Mouse (Mus musculus): Measurements from ENCODE around the gene Tyw1.

The Tyw1 gene

GRCm38 (mm10) chr5:130316321-130316720, 60.9 kb downstream of the Tyw1 start:
- no peak for DNase-seq (ENCODE audit: low spot score)

DNA sequence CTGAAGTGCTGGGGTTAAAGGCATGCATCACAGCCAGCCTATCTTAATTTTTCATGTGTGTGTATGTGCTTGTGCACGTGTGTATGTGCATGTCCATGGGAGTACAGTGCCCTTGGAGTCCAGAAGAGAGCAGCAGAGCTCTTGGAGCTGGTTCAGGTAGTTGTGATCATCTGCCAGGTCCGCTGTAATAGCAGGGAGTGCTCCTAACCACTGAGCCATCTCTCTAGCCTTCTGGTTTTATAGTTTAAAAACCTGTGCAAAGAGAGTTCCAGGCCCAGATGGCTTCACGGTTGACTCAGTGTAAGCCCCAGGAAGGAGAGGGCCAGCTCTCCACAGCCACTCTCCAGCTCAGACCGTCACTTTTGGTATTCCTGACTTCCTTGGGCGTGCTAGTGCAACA, 64.4 kb downstream of the Tyw1 start:
- no peak for DNase-seq (ENCODE audit: low spot score)

DNA sequence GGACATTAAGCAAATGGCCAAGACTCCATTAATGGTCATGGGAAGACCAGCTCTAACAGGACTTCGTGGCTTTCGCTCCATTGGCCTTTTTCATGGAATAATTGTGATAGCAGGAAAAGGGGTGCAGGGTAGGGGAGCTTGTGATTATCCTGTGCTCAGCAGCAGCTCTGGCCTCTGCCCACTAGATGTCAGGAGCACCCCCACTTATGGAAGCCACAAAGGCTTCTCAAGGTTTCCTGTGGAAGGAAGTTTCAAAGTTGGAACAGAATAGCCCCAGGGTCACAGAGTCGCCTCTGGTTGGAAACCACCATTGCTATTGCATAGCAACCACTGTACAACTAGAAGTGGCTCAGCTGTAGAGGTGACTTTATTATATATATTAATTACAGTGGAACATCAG, 65.1 kb downstream of the Tyw1 start:
- no peak for DNase-seq (ENCODE audit: low spot score)

- DNase-seq (ENCODE audit: low spot score), result no peak
Measured at GRCm38 (mm10) chr5:130325486-130325885, 70.1 kb downstream of the Tyw1 start.

DNA sequence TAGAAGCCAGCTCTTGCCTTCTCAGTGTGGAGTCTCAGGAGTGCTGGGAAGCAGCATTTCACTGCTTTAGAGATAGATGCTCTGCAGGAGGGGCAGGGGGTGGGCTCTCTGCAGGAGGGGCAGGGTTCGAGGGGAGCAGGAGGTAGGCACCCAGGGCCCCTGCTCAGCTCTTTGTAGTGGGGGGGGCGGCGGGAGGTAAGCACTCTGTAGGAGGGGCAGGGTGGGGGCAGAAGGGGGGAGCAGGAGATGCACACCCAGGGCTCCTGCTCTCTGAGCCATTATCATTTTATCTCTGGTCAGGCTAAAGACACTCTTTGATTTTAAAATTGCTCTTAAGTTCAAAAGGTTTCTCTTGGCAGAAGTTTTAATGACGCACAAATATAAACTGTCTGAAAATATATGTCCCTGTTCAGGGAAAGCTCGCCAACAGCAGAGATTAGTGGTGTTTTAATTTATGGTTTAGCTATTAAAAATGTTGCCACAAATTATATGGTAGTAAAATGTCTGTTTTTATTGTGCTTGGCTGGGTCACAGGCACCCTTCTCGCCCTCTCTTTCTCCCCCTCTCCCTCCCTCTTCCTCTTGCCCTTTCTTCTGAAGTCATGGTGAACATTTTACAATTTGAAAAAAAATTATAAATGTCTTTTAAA, 72.3 kb downstream of the Tyw1 start:
- DNase-seq (ENCODE audit: low spot score), result no peak

DNA sequence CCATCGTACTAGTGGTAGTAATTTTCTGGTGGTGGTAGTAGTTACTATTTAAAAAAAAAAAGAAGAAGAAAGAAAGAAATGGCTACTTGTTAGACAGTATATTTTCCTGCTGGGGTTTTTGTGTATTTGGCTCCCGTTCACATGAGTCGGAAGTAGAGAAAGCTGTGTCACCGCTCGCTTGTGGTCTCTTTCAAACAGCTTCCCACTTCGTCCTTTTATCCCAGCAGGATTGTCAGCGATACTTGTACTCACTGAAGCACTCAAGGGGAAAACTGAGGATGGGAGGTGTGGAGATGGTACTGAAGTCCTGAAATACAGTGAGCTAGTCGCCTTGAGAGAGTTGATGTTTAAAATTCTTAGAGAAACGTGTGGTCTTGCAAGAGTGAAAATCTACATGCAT, 72.9 kb downstream of the Tyw1 start:
- no peak for DNase-seq (ENCODE audit: low spot score)

DNA sequence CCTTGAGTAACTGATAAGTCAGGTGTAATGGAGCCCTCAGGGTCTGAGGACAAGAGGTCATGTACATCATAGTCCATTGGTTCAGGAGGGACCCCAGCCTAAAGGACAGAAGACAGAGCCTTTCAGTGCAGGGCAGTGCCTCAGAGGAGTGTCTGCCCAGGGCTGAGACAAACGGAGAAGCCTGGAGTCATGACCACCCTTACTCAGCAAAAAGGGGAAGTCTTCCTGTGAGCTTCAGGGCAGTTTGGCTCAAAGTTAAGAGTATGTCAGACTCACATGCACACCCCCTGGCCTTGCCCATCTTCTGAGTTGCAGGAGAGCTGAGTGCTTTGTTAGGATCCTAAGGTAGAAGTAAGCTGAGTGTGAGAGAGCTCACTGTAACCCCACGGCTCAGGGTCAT, 74.5 kb downstream of the Tyw1 start:
- no peak for DNase-seq (ENCODE audit: low spot score)

DNA sequence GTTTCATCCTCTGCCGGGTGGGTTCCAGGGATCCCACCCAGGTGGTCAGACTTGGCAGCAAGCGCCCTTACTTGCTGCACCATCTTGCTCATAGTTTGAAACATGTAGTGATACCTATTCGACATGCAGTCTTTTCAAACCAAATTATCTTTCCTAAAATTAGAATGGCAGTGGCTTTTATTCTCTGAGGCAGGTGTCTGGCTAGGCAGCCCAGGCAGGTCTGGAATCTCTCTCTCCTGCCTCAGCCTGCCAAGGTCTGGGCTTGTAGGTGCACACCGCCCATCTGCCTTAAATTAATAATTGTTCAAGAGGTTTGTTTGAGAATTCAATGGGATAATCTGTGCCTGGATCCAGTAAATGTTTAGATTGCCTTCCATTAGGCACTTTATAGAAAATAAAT, 75.4 kb downstream of the Tyw1 start:
- no peak for DNase-seq (ENCODE audit: low spot score)

- DNase-seq (ENCODE audit: low spot score), result no peak
Measured at GRCm38 (mm10) chr5:130331206-130331605, 75.8 kb downstream of the Tyw1 start.

- DNase-seq (ENCODE audit: low spot score), result no peak
Measured at GRCm38 (mm10) chr5:130333566-130333965, 78.1 kb downstream of the Tyw1 start.

- DNase-seq (ENCODE audit: low spot score), result no peak
Measured at GRCm38 (mm10) chr5:130333971-130334370, 78.6 kb downstream of the Tyw1 start.

GRCm38 (mm10) chr5:130335462-130335861, 80.0 kb downstream of the Tyw1 start:
- DNase-seq (ENCODE audit: low spot score), result no peak

GRCm38 (mm10) chr5:130340656-130341055, 85.2 kb downstream of the Tyw1 start:
- DNase-seq (ENCODE audit: low spot score), result no peak

DNA sequence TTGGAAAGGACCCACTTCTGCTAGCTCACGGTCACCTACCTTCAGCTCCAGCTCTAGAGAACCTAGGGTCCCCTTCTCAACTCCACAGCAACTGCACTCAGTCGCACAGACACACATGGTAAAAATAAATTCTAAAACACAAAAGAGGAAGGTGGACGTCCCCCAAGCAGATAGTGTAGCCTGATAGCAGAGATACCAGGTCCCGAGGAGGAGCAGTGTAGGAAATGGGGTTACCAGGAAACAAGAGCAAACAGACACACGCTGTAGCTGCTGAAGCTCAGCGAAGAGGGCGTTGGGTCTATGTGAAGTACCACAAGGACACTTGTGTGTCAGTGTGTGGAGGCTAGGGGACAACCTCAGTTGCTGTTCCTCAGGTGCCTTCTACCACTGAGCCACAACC, 89.6 kb downstream of the Tyw1 start:
- no peak for DNase-seq (ENCODE audit: low spot score)

GRCm38 (mm10) chr5:130345871-130346270, 90.5 kb downstream of the Tyw1 start:
- no peak for DNase-seq (ENCODE audit: low spot score)

GRCm38 (mm10) chr5:130355223-130355622, 99.8 kb downstream of the Tyw1 start:
- no peak for DNase-seq (ENCODE audit: low spot score)

GRCm38 (mm10) chr5:130363111-130363510, 107.7 kb downstream of the Tyw1 start:
- no peak for DNase-seq (ENCODE audit: low spot score)

- DNase-seq (ENCODE audit: low spot score), result peak; percentile 45
Measured at GRCm38 (mm10) chr5:130363773-130364172, 108.4 kb downstream of the Tyw1 start.

DNA sequence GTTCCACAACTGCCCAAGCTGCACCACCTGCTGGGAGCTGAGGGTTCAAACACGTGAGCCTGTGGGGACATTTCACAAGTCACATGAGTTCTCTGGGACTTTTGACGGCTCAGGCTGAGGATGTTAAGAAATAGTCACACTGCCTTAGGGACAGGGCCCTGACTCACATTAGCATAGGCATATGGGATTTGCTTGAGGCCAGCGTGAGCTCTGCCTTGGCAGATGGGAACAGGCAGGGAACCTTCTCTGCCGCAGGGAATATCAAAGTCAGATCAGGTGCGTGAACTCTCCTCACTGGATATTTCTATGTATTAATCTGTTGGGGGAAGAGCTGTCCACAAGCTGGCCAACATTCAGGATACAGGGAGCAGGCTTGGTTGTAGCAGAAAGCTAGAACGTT, 112.8 kb downstream of the Tyw1 start:
- no peak for DNase-seq (ENCODE audit: low spot score)

- peak; percentile 45 for DNase-seq (ENCODE audit: low spot score)
Measured at GRCm38 (mm10) chr5:130369237-130369636, 113.8 kb downstream of the Tyw1 start, which contains the start of gene Caln1. TSS of gene Caln1 (plus strand) at chr5:130369455.

- no peak for DNase-seq (ENCODE audit: low spot score)
Measured at GRCm38 (mm10) chr5:130375411-130375810, 120.0 kb downstream of the Tyw1 start.

DNA sequence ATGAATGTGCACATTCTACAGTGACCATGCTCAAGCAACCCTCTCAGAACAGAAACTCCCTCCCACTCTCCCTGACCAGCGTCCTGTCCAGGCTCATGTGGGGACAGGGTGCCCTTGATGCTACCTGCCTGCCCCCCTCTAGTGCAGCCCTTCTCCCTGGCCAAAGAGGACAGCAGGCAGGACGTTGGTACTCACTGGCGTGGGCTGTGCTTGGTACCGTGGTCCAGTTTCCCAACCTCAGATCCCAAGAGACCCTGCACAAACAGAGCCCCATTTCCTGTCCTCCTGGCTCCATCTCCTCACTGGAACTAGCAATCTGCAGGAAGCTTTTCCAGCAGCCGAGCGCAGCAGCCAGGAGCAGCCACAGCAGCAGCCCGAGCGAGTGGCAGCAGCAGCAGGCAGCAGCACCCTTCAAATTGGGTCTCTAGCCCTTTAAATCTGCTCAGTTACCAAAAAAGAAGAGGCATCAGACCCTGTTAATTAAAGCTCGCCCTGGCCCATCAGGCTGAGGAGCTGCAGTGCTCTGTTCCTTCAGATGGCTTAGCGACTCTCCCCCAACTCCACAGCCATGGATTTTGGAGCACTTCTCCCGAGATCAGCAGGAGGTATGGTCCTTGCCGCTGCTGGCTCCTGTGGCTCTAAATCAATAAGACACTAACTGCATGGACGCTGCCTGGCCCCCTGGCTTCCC, 128.9 kb downstream of the Tyw1 start, which contains the start of gene A330070K13Rik:
A330070K13Rik (minus strand) TSS at position 410 of the 691 bp plus-strand sequence.
- DNase-seq (ENCODE audit: low spot score), result no peak

- no peak for DNase-seq (ENCODE audit: low spot score)
Measured at GRCm38 (mm10) chr5:130386418-130386817, 131.0 kb downstream of the Tyw1 start.
